Mouse (Mus musculus) intestine, postnatal 0 days (tissue): ENCODE data around the gene Tmem150c. TPM values are rescaled to one million over a fixed set of nuclear protein-coding genes. Genes with fewer than 3 reads are reported as not detected.
A peak's percentile ranks its signal among the peaks of the same experiment; 100 is the strongest.

ENCODE experiments used
- ATAC-seq: fragments of 200-750 bp; cut with Nextera tagmentation; 2 replicates; pipeline ENCODE4 v1.8.0; 2017; ENCODE audit warnings: mild to moderate bottlenecking, moderate TSS enrichment, moderate library complexity
- H3K27ac ChIP-seq: fragments of 300-500 bp; sonication (generic); 2 replicates; pipeline ENCODE4 v1.5.1; 2014; ENCODE audit warnings: mild to moderate bottlenecking, low read depth, low read length, moderate library complexity
- H3K27me3 ChIP-seq: fragments of 300-500 bp; sonication (generic); replicated peaks from 2 replicates; pipeline ENCODE4 v1.6.1; 2014; ENCODE audit warnings: low read length, mixed read lengths; ENCODE audit not compliant: control insufficient read depth, insufficient read depth
- H3K36me3 ChIP-seq: fragments of 300-500 bp; sonication (generic); 2 replicates; pipeline ENCODE4 v1.6.1; 2014; ENCODE audit warnings: mild to moderate bottlenecking, moderate library complexity; ENCODE audit not compliant: control insufficient read depth, insufficient read depth
- H3K4me1 ChIP-seq: fragments of 300-500 bp; sonication (generic); replicated peaks from 2 replicates; pipeline ENCODE4 v1.6.1; 2014; ENCODE audit warnings: antibody characterized with exemption, low read length, mixed read lengths; ENCODE audit not compliant: control insufficient read depth, insufficient read depth
- H3K4me2 ChIP-seq: fragments of 300-500 bp; sonication (generic); replicated peaks from 2 replicates; pipeline ENCODE4 v1.6.1; 2014; ENCODE audit warnings: low read depth, mild to moderate bottlenecking, moderate library complexity
- H3K4me3 ChIP-seq: fragments of 300-500 bp; sonication (generic); 2 replicates; pipeline ENCODE4 v1.5.1; 2014; ENCODE audit warnings: low read depth, low read length
- H3K9ac ChIP-seq: fragments of 300-500 bp; sonication (generic); 2 replicates; pipeline ENCODE4 v1.6.1; 2014; ENCODE audit warnings: mild to moderate bottlenecking, low read depth, low read length
- H3K9me3 ChIP-seq: fragments of 300-500 bp; sonication (generic); 2 replicates; pipeline ENCODE4 v1.6.1; 2016; ENCODE audit warnings: mixed run types; ENCODE audit not compliant: control insufficient read depth
- CTCF ChIP-seq: sonication (generic); IDR thresholded peaks from 2 replicates; pipeline ENCODE4 v1.5.1; 2016; ENCODE audit warnings: low read depth, mild to moderate bottlenecking, control low read depth, antibody characterized with exemption, moderate library complexity
- WGBS: fragments of 180-500 bp; shearing (Covaris S2); extraction: QIAGEN DNeasy Blood & Tissue Kit; methylation state at CpG from one replicate; pipeline ENCODE4 v1.1.7; 2014; 5-methylcytosine and 5-hydroxymethylcytosine counted together
- polyA plus RNA-seq: library from polyadenylated mRNA; unstranded; fragments of >200 nt; fragmentation: Nextera tagmentation; extraction: Ambion mirVana; gene quantifications from 2 replicates; pipeline ENCODE4 v1.2.1, GENCODE M21; 2015

Gene Tmem150c
- polyA plus RNA-seq, 1 experiment from 2014 or later, result 1.1 TPM

DNA sequence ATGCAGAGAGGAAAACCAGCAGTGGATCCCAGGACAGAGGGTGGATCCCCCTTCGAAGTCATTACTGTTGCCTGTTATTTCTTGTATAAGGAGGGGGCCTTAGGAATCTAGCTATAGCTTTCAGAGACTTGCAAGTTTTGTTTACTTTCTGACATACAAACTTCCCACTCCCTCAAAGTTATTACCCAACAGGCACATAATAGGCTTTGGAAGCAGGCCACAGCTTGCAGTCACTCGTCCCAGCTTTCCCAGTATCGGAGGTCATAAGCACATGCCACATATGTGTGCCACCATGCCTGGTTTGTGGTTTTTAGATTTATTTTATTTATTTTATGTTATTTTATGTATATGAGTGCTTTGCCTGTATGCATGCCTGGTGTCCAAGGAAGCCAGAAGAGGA is 3.2 kb upstream of the Tmem150c start:
- no peak for TF ChIP-seq CTCF
- Histone ChIP-seq H3K27ac (no peak overlapping the region), H3K27me3 (0 out of 2 replicates have a peak, but pooled peaks cover 14% of the 10 kb centered on the region), H3K36me3 (no peaks in the 10 kb centered on the region), H3K4me3 (no peak overlapping the region), H3K4me2 (no peak overlapping the region), H3K9me3 (no peaks in the 10 kb centered on the region), H3K4me1 (no peaks in the 10 kb centered on the region), H3K9ac (no peak overlapping the region)
- no peak for ATAC-seq
- 60% methylated on average over 3 of the region's 3 CpGs for WGBS

DNA sequence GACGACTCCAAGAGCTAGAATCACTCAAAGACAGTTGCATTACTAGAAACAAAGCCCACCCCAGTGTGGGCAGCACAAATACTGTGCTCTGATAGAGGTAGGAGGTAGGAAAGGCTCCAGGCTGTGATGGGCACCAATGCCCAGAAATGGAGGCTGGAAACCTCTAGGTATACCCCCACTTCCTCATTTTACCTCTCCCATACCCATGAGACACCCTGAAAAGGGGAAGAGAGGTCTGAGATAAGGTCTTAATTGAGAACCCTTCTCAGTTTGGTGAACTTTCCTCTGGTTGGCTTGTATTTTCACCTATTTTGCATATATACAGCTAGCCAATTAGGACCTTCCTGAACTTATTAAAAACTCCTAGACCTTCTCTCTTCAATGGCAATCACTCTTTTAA is 2.4 kb upstream of the Tmem150c start:
- no peak overlapping the region for H3K4me3 ChIP-seq
- WGBS, result 82% methylated on average over 1 of the region's 1 CpGs
- no peak overlapping the region for H3K4me2 ChIP-seq
- no peaks in the 10 kb centered on the region for H3K4me1 ChIP-seq
- no peak for ATAC-seq
- H3K36me3 ChIP-seq, result no peaks in the 10 kb centered on the region
- H3K27ac ChIP-seq, result no peak overlapping the region
- no peak for TF ChIP-seq CTCF
- H3K9me3 ChIP-seq, result no peaks in the 10 kb centered on the region
- 0 out of 2 replicates have a peak, but pooled peaks cover 14% of the 10 kb centered on the region for H3K27me3 ChIP-seq
- H3K9ac ChIP-seq, result no peak overlapping the region

DNA sequence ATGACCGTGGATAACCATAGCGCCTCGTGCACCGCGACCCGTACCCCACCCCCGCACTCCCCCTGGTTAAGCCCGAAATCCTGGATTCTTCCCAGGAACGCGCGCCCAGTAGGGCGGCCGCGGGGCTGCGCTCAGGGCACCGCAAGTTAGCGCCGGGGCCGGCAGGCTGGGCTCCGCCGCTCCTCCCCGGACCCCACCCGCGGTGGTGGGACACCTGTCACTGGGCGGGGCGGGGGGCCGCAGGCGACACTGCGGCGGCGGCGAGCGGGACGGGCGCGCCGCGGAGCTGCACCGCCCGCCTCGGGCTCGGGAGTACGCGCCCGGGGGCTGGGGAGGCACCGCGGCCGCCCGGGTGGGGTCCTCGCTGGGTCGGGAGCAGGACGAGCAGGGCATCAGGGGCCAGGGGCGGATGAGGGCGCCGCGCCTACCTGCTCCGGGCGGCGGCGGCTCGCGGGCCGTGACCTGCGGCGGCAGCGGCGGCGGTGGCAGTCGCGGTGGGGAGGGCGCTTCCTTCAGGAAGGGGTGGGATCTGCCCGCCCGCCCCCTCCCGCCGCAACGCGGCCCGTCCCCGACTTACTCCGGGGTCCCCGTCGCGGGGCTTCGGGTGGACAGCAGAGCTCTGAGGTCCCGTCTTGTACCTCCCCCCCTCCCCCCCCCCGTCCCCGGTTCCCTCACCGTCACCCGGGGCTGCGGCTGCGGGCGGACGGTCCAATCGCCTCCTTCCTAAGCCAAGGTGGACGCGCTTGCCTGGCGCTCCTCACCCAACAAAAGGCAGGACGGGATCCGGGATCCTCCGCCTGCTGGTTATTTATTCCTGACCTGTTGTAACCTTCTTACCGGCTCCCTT is 594 bp downstream of the Tmem150c start:
- Histone ChIP-seq H3K27me3 (0 out of 2 replicates have a peak, but pooled peaks cover 14% of the 10 kb centered on the region), H3K4me3 (peak overlapping the region; percentile 77), H3K9ac (peak overlapping the region; percentile 54), H3K4me1 (no peaks in the 10 kb centered on the region), H3K9me3 (no peaks in the 10 kb centered on the region), H3K27ac (no peak overlapping the region), H3K36me3 (no peaks in the 10 kb centered on the region), H3K4me2 (peak overlapping the region; percentile 100)
- under 1% methylated on average over 63 of the region's 101 CpGs for WGBS
- peak; percentile 61 for ATAC-seq
- no peak for TF ChIP-seq CTCF

DNA sequence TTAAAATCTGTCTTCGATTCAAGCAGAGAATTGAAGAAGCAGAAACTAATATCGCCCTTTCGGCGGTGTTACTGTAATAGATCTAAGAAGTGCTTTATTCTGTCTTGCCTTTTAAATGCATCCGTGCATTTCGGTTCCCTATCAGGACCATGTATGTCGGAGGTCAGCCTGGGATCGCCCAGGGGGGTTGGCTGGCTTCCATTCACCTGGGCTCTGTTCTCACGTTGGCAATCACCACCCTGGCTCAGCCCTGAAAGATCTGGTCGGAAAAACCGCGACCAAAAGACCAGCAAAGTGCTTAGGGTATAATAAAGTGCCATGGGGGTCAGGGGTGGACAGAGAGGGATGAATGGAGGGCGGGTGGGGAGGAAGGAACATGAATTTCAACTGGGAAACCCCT is 1.3 kb downstream of the Tmem150c start:
- no peak for ATAC-seq
- 24% methylated on average over 13 of the region's 13 CpGs for WGBS
- H3K36me3 ChIP-seq, result no peaks in the 10 kb centered on the region
- H3K4me3 ChIP-seq, result peak overlapping the region; percentile 77
- H3K4me1 ChIP-seq, result no peaks in the 10 kb centered on the region
- no peak overlapping the region for H3K9ac ChIP-seq
- H3K27me3 ChIP-seq, result 0 out of 2 replicates have a peak, but pooled peaks cover 14% of the 10 kb centered on the region
- no peak overlapping the region for H3K27ac ChIP-seq
- no peak for TF ChIP-seq CTCF
- no peaks in the 10 kb centered on the region for H3K9me3 ChIP-seq
- H3K4me2 ChIP-seq, result peak overlapping the region; percentile 100

DNA sequence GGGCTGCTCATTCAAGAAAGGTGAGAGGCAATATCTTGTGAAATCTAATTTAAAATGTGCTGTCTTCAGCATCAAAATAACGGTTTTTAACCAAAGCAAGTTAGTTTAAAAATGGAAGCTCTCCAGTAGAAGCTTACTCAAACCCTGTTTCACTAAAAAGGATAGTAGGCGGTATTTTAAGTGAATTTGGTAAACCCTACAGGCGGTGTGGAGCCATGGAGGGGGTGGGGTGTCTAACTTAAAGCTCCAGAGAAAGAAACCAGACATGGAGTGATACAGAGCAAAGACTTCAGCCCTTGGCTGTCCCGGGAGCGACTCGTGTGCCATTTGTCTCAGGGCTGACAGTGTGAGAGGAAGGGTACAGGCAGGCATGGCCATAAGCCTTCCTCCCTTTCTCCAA is 4.0 kb downstream of the Tmem150c start:
- 72% methylated on average over 6 of the region's 6 CpGs for WGBS
- Histone ChIP-seq H3K4me2 (no peak overlapping the region), H3K36me3 (no peaks in the 10 kb centered on the region), H3K9ac (no peak overlapping the region), H3K27me3 (0 out of 2 replicates have a peak, but pooled peaks cover 14% of the 10 kb centered on the region), H3K4me1 (no peaks in the 10 kb centered on the region), H3K9me3 (no peaks in the 10 kb centered on the region), H3K27ac (no peak overlapping the region), H3K4me3 (no peak overlapping the region)
- TF ChIP-seq CTCF, result no peak
- no peak for ATAC-seq

DNA sequence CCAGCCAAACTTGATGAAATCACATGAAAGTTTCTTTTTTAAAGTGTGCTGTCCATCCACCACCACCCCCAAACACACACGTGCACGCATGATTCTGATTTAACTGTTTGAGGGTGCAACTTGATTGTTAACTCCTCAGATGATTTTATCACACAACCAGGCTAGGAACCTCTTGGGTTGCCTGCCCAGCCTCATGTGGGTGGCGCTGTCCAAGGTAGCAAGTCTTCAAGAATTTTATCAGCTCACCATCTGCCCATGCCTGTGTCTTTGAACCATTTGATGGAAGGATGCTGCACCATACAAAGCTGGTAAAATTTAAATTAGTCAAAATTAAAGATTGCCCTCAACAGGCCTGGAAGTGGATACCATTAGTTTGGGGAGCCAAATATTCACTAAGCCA is 9.6 kb downstream of the Tmem150c start:
- Histone ChIP-seq H3K4me2 (no peak overlapping the region), H3K4me1 (no peaks in the 10 kb centered on the region), H3K9me3 (no peaks in the 10 kb centered on the region), H3K27ac (no peak overlapping the region), H3K36me3 (no peaks in the 10 kb centered on the region), H3K4me3 (no peak overlapping the region), H3K27me3 (no peaks in the 10 kb centered on the region), H3K9ac (no peak overlapping the region)
- WGBS, result 62% methylated on average over 3 of the region's 3 CpGs
- TF ChIP-seq CTCF, result no peak
- no peak for ATAC-seq
